Mouse (Mus musculus): ENCODE data around the gene Ropn1l.

DNA sequence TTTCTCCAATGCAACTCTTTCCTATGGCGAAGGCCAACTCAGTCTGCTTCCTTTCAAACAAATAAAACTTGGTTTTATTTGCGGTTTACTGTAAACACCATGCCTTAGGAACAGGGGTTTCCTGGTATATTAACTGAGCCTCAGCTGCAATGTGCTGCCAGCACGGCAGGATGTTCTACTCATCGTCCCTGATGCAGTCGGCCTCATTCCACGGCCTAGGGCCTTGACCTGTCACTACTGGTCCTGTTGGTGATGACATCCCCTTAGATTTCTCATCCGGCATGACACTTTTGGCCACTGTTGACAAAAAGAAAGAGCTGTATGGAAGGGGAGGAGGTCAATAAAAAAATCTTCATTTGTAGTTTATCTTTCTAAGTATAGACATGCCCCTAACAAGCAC lies 4.5 kb upstream of the Ropn1l start:
- no peak for TF ChIP-seq CTCF (IDR thresholded peaks at IDR 0.05; ENCODE audit: low read depth)
- no peak for TF ChIP-seq EP300 (IDR thresholded peaks at IDR 0.05; ENCODE audit: low read depth)

All from liver, postnatal 0 days (tissue).